Mouse (Mus musculus) MEL (cell line): ENCODE measurements at regions not wholly inside any gene's neighbourhood (a gene's known extent, or its start where the extent isn't known, plus 50 kb on each side); places are given as distances from the start of the nearest gene placed in this dataset.

Source experiments
- DNase-seq: peaks from one replicate; pipeline ENCODE4 v3.0.0; 2011; ENCODE audit warnings: low read depth, low spot score
- H3K27ac ChIP-seq: 2 replicates; pipeline ENCODE4 v1.5.1; 2012; ENCODE audit warnings: low read depth, mild to moderate bottlenecking, control low read depth, low read length, moderate library complexity; ENCODE audit not compliant: control insufficient read depth
- H3K27me3 ChIP-seq, 2 experiments: fragments of 150-350 bp in 1 of 2; sonication (generic) in 1 of 2; 2 replicates each; pipeline ENCODE4 v1.6.1; 2012; ENCODE audit warnings: low read length in 2 of 2, mild to moderate bottlenecking in 2 of 2, improper control_type of control experiment in 1 of 2, moderate library complexity in 1 of 2; ENCODE audit not compliant: insufficient read depth in 2 of 2, control insufficient read depth in 1 of 2
- H3K36me3 ChIP-seq, 2 experiments: 2 replicates each; pipeline ENCODE4 v1.6.1; 2012 to 2014; ENCODE audit warnings: low read length in 2 of 2, improper control_type of control experiment in 1 of 2, inconsistent platforms in 1 of 2, mild to moderate bottlenecking in 1 of 2; ENCODE audit not compliant: insufficient read depth in 2 of 2, control insufficient read depth in 1 of 2
- H3K4me1 ChIP-seq, 2 experiments: fragments of 150-350 bp in 1 of 2; sonication (generic) in 1 of 2; 2 replicates each; pipeline ENCODE4 v1.6.1; 2012; ENCODE audit warnings: low read length in 2 of 2, improper control_type of control experiment in 1 of 2, mild to moderate bottlenecking in 1 of 2; ENCODE audit not compliant: insufficient read depth in 2 of 2, control insufficient read depth in 1 of 2
- H3K4me3 ChIP-seq, 2 experiments: fragments of 150-350 bp in 1 of 2; sonication (generic) in 1 of 2; 2 replicates each; pipeline ENCODE4 v1.5.1; 2012; ENCODE audit warnings: low read depth in 2 of 2, low read length in 2 of 2, mild to moderate bottlenecking in 2 of 2, moderate library complexity in 2 of 2, control low read depth in 1 of 2, improper control_type of control experiment in 1 of 2; ENCODE audit not compliant: control insufficient read depth in 1 of 2, insufficient read depth in 1 of 2
- H3K79me2 ChIP-seq: 2 replicates; pipeline ENCODE4 v1.6.1; 2012; ENCODE audit warnings: mild to moderate bottlenecking, low read length, moderate library complexity; ENCODE audit not compliant: control insufficient read depth, poor library complexity, insufficient read depth
- H3K9ac ChIP-seq: 2 replicates; pipeline ENCODE4 v1.6.1; 2012; ENCODE audit warnings: low read depth, mild to moderate bottlenecking, control low read depth, low read length, moderate library complexity; ENCODE audit not compliant: control insufficient read depth, poor library complexity, severe bottlenecking
- H3K9me3 ChIP-seq: fragments of 150-350 bp; sonication (generic); replicated peaks from 2 replicates; pipeline ENCODE4 v1.6.1; 2012; ENCODE audit warnings: mild to moderate bottlenecking, low read length, improper control_type of control experiment, moderate library complexity; ENCODE audit not compliant: insufficient read depth
- BHLHE40 ChIP-seq: IDR thresholded peaks from 2 replicates; pipeline ENCODE4 v1.6.1; 2012; ENCODE audit warnings: low read depth, mild to moderate bottlenecking, inconsistent platforms, low read length, improper control_type of control experiment, borderline replicate concordance
- CHD2 ChIP-seq: IDR thresholded peaks from 2 replicates; pipeline ENCODE4 v1.6.1; 2011; ENCODE audit warnings: low read length, improper control_type of control experiment
- CTCF ChIP-seq, 3 experiments: IDR thresholded peaks in 2 of 3; conservative IDR thresholded peaks in 1 of 3; 2 replicates each; pipeline ENCODE4 v1.5.1; 2011 to 2012; ENCODE audit warnings: low read length in 3 of 3, low read depth in 2 of 3, mild to moderate bottlenecking in 2 of 3, improper control_type of control experiment in 1 of 3, inconsistent platforms in 1 of 3, mixed read lengths in 1 of 3, moderate library complexity in 1 of 3; ENCODE audit not compliant: control insufficient read depth in 1 of 3, insufficient read depth in 1 of 3, poor library complexity in 1 of 3, severe bottlenecking in 1 of 3
- ELF1 ChIP-seq: IDR thresholded peaks from 2 replicates; pipeline ENCODE4 v1.6.1; 2014; ENCODE audit warnings: low read depth, mild to moderate bottlenecking, inconsistent platforms, low read length, improper control_type of control experiment, moderate library complexity
- GABPA ChIP-seq: IDR thresholded peaks from 2 replicates; pipeline ENCODE4 v1.6.1; 2012; ENCODE audit warnings: low read depth, mild to moderate bottlenecking, inconsistent platforms, low read length, improper control_type of control experiment, moderate library complexity
- MAX ChIP-seq: IDR thresholded peaks from 2 replicates; pipeline ENCODE4 v1.6.1; 2011; ENCODE audit warnings: low read length, improper control_type of control experiment
- MEF2A ChIP-seq: IDR thresholded peaks from 2 replicates; pipeline ENCODE4 v1.6.1; 2014; ENCODE audit warnings: low read depth, mild to moderate bottlenecking, inconsistent platforms, low read length, improper control_type of control experiment; ENCODE audit not compliant: poor library complexity, insufficient replicate concordance, severe bottlenecking; ENCODE audit errors: extremely low read depth
- NELFE ChIP-seq: IDR thresholded peaks from 2 replicates; pipeline ENCODE4 v1.6.1; 2011; ENCODE audit warnings: low read depth, low read length, improper control_type of control experiment
- POLR2AphosphoS2 ChIP-seq: IDR thresholded peaks from 2 replicates; pipeline ENCODE4 v1.6.1; 2011; ENCODE audit warnings: low read length, improper control_type of control experiment
- POLR2AphosphoS5 ChIP-seq: IDR thresholded peaks from 2 replicates; pipeline ENCODE4 v1.6.1; 2012; ENCODE audit warnings: low read depth, borderline replicate concordance, mild to moderate bottlenecking, inconsistent platforms, low read length, moderate library complexity, mixed read lengths
- RAD21 ChIP-seq: IDR thresholded peaks from 2 replicates; pipeline ENCODE4 v1.6.1; 2011; ENCODE audit warnings: mild to moderate bottlenecking, low read depth, low read length, improper control_type of control experiment
- RCOR1 ChIP-seq: IDR thresholded peaks from 2 replicates; pipeline ENCODE4 v1.6.1; 2012; ENCODE audit warnings: low read depth, mild to moderate bottlenecking, inconsistent platforms, low read length, improper control_type of control experiment
- SMC3 ChIP-seq: IDR thresholded peaks from 2 replicates; pipeline ENCODE4 v1.6.1; 2011; ENCODE audit warnings: low read depth, low read length, improper control_type of control experiment
- USF1 ChIP-seq: IDR thresholded peaks from 2 replicates; pipeline ENCODE4 v1.6.1; 2014; ENCODE audit warnings: low read depth, mild to moderate bottlenecking, inconsistent platforms, low read length, improper control_type of control experiment, moderate library complexity
- ZC3H11A ChIP-seq: IDR thresholded peaks from 2 replicates; pipeline ENCODE4 v1.6.1; 2012; ENCODE audit warnings: low read depth, mild to moderate bottlenecking, inconsistent platforms, low read length, improper control_type of control experiment
- ZKSCAN1 ChIP-seq: IDR thresholded peaks from 2 replicates; pipeline ENCODE4 v1.6.1; 2012; ENCODE audit warnings: low read depth, mild to moderate bottlenecking, inconsistent platforms, low read length, improper control_type of control experiment, moderate library complexity
- ZMIZ1 ChIP-seq: IDR thresholded peaks from 2 replicates; pipeline ENCODE4 v1.6.1; 2012; ENCODE audit warnings: low read depth, mild to moderate bottlenecking, inconsistent platforms, low read length, improper control_type of control experiment, moderate library complexity

DNA sequence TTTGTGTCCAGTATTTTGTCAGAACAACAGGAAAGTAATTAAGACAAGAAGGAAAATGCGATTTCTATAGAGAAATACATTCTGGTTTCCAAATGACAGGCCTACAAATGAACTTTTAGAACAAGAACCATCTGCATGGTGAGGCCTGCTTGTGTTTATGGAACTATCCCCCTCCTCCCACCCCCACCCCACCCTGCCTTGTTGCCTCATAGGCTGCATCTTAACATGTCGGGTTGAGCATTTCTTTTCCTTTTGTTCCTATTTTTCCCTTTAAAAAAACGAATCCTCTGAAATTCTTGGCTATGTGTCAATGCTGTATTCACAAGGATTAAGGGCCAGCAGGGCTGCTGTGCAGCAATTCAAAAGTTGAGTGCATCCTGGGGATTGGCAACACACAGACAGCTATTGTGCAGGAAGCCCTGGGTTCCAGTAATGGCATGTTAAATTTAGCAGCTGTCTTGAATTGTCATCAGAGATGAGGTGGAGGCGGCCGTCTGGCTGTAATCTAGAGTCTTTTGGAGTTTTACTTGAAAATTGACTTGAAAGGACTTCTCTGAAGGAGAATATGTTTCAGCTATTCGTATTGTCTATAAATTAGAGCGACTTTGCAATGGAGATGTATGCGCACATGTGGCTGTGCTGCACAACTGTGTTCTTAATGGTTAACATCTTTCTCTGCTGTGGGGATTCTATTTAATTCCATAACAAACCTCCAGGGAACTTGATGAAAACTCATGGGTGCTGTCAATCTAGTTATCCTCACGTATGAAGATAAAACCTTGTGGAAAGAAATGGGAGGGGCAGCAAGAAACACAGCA, 75.1 kb upstream of the C030005K15Rik start:
- no peak overlapping the region for H3K4me3 ChIP-seq
- H3K27me3 ChIP-seq: no peaks in the 10 kb centered on the region
- no peak overlapping the region for H3K27ac ChIP-seq
- TF ChIP-seq CHD2: no peak
- no peak for TF ChIP-seq ZC3H11A
- TF ChIP-seq SMC3: no peak
- no peak for TF ChIP-seq ZMIZ1
- no peak for TF ChIP-seq RAD21
- TF ChIP-seq ZKSCAN1: no peak
- no peak for TF ChIP-seq POLR2AphosphoS2
- TF ChIP-seq MAX: no peak
- no peak for TF ChIP-seq GABPA
- TF ChIP-seq NELFE: no peak
- TF ChIP-seq POLR2AphosphoS5: no peak
- TF ChIP-seq CTCF (IDR thresholded peaks at IDR 0.05 in 2 of 3, conservative IDR thresholded peaks at IDR 0.05 in 1 of 3; ENCODE audit: control insufficient read depth in 1 of 3, insufficient read depth in 1 of 3, low read depth in 2 of 3, low read length in 3 of 3, poor library complexity in 1 of 3, severe bottlenecking in 1 of 3): no peak
- TF ChIP-seq, all 39 proteins: peak for 0
- no peak for DNase-seq
- no peaks in the 10 kb centered on the region for H3K9me3 ChIP-seq
- no peak overlapping the region for H3K9ac ChIP-seq
- H3K36me3 ChIP-seq: no peaks in the 10 kb centered on the region
- H3K79me2 ChIP-seq: no peaks in the 10 kb centered on the region
- H3K4me1 ChIP-seq: no peaks in the 10 kb centered on the region

DNA sequence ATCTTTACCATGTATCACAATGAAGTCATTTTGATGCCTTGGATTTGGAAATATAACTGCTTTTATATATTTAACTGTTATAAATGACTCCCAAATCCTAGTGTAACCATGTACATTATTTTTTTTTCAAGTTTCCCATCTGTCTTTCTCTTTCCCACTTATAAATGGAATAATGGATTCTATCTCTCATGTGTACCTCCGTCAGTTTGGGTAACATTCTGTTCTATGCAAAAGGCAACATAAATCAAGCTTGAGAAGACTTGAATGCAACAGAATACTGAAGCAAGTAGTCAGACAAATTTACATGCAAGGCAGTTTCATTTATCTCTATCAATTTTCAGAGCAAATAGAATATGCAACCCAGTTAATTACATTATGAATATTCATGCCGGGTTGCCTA, 81.4 kb upstream of the C030005K15Rik start:
- Histone ChIP-seq H3K36me3 (no peaks in the 10 kb centered on the region), H3K79me2 (no peaks in the 10 kb centered on the region), H3K9me3 (no peaks in the 10 kb centered on the region), H3K9ac (no peak overlapping the region), H3K27me3 (no peaks in the 10 kb centered on the region), H3K27ac (no peak overlapping the region), H3K4me3 (no peak overlapping the region), H3K4me1 (no peaks in the 10 kb centered on the region)
- no peak for DNase-seq
- TF ChIP-seq RCOR1 (no peak), ELF1 (no peak), USF1 (no peak), ZKSCAN1 (no peak), BHLHE40 (no peak), MEF2A (no peak)
